8 mouse cellular contexts compared by ENCODE assay signal in the genomic region with DNA sequence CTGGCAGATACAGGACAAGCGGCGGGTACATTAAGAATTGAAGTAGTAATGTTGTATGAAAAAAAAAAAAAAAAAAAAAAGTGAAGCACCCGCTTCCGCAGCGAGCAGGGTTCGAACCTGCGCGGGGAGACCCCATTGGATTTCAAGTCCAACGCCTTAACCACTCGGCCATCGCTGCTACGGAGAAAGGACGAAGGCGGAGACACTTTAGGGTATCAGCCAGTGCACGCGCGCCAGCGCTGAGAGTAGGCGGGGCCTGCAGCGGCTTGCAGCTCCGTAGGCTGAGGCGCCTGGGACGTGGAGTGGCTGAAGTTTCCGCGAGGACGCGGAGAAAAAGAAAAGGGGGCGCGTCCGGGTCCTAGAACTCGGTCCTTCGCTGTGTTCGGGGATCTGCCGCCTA. TPM values are rescaled to one million over a fixed set of nuclear protein-coding genes. Genes with fewer than 3 reads are reported as not detected.
DNase-seq lines count a peak whose midpoint lies in the region; ATAC-seq lines count a peak whose summit lies in the region.

No protein-coding gene starts in this region.

- peak overlapping the region; percentile 75 for H3K4me3 ChIP-seq in forebrain, embryonic 14.5 days (ENCODE audit: low read depth, low read length)
- H3K4me3 ChIP-seq in neural tube, embryonic 15.5 days (replicated peaks): peak overlapping the region; percentile 74

- H3K4me1 ChIP-seq in forebrain, embryonic 14.5 days (ENCODE audit: control insufficient read depth, insufficient read depth, low read length): no peaks in the 10 kb centered on the region
- peaks cover 6% of the 10 kb centered on the region; the same call in 1 of the 2 replicates for H3K4me1 ChIP-seq in neural tube, embryonic 15.5 days

- peak overlapping the region; percentile 60 for H3K4me2 ChIP-seq in forebrain, embryonic 14.5 days (ENCODE audit: low read length)
- H3K4me2 ChIP-seq in neural tube, embryonic 15.5 days: peak overlapping the region; percentile 80

- H3K27me3 ChIP-seq in forebrain, embryonic 14.5 days (replicated peaks; ENCODE audit: control insufficient read depth, insufficient read depth, low read length): no peaks in the 10 kb centered on the region
- no peaks in the 10 kb centered on the region for H3K27me3 ChIP-seq in neural tube, embryonic 15.5 days (replicated peaks)

- intact Hi-C loops in heart, postnatal 14 days (cut with DNase I): loop anchor here (2.0 kb wide), 1 partner anchor 47 kb away; no protein-coding TSS in a partner anchor

- peak overlapping the region; percentile 69 for H3K9ac ChIP-seq in forebrain, embryonic 14.5 days (ENCODE audit: low read length)
- peak overlapping the region; percentile 56 for H3K9ac ChIP-seq in neural tube, embryonic 15.5 days (replicated peaks)

- WGBS in forebrain, embryonic 14.5 days: under 1% methylated on average over 33 of the region's 34 CpGs
- under 1% methylated on average over 34 of the region's 34 CpGs for WGBS in neural tube, embryonic 15.5 days

- peak overlapping the region; percentile 55; the same call in 1 of the 2 replicates for H3K27ac ChIP-seq in forebrain, embryonic 14.5 days (ENCODE audit: low read depth, low read length)
- peak overlapping the region; percentile 83 for H3K27ac ChIP-seq in neural tube, embryonic 15.5 days (replicated peaks)

- H3K36me3 ChIP-seq in forebrain, embryonic 14.5 days (ENCODE audit: control insufficient read depth, insufficient read depth, low read length): no peaks in the 10 kb centered on the region
- H3K36me3 ChIP-seq in neural tube, embryonic 15.5 days: no peaks in the 10 kb centered on the region

- peak; percentile 95 for DNase-seq in ES-CJ7 (ENCODE audit: low read depth, low spot score)
- DNase-seq in cerebellum, adult 11 months: peak; percentile 99
- DNase-seq in forebrain, embryonic 14.5 days (ENCODE audit: low spot score): peak; percentile 96
- peak; percentile 99 to 100 for DNase-seq in heart, postnatal 14 days
- DNase-seq in layer of hippocampus, adult 11-12 months (ENCODE audit: low spot score): peak; percentile 99
- DNase-seq in lung, adult 18-20 months: peak; percentile 98
- peak; percentile 95 for DNase-seq in testis, postnatal 14 days (ENCODE audit: low spot score)

- ATAC-seq in forebrain, embryonic 14.5 days: peak; percentile 94
- ATAC-seq in neural tube, embryonic 15.5 days (ENCODE audit: low FRiP score): peak; percentile 94

- H3K9me3 ChIP-seq in forebrain, embryonic 14.5 days (replicated peaks; ENCODE audit: control insufficient read depth, low read length): no peaks in the 10 kb centered on the region
- no peaks in the 10 kb centered on the region for H3K9me3 ChIP-seq in neural tube, embryonic 15.5 days (replicated peaks)

RNA-seq across cellular contexts. Expression of gene Ctnna3, which starts 0.5 kb away (rescaled TPM):
- 0.41 and 0.61 TPM in 2 replicates for polyA plus RNA-seq in forebrain, embryonic 14.5 days (2014; fragmentation: Nextera tagmentation; extraction: Ambion mirVana)
- total RNA-seq in heart, postnatal 14 days (2021): 10 to 100 TPM; 65.4 to 65.5 TPM
- polyA plus RNA-seq in neural tube, embryonic 15.5 days (2015; fragmentation: Nextera tagmentation; extraction: Ambion mirVana): 7.9 and 9.5 TPM in 2 replicates

RNA-seq across cellular contexts. Expression of gene Gm7075, which starts 7.8 kb away (rescaled TPM):
- polyA plus RNA-seq in forebrain, embryonic 14.5 days (2014; fragmentation: Nextera tagmentation; extraction: Ambion mirVana): not detected in 2 replicates
- total RNA-seq in heart, postnatal 14 days (2021): not detected
- not detected in 2 replicates for polyA plus RNA-seq in neural tube, embryonic 15.5 days (2015; fragmentation: Nextera tagmentation; extraction: Ambion mirVana)

RNA-seq across cellular contexts. Expression of gene Dnajc12, which starts 47.1 kb away (rescaled TPM):
- polyA plus RNA-seq in forebrain, embryonic 14.5 days (2014; fragmentation: Nextera tagmentation; extraction: Ambion mirVana): 9.8 and 11.2 TPM in 2 replicates
- total RNA-seq in heart, postnatal 14 days (2021): 1 to 10 TPM; 7.6 to 8.1 TPM
- polyA plus RNA-seq in neural tube, embryonic 15.5 days (2015; fragmentation: Nextera tagmentation; extraction: Ambion mirVana): 25.4 and 27.5 TPM in 2 replicates

RNA-seq across cellular contexts. Expression of gene Sirt1, which starts 47.9 kb away (rescaled TPM):
- polyA plus RNA-seq in forebrain, embryonic 14.5 days (2014; fragmentation: Nextera tagmentation; extraction: Ambion mirVana): 5.6 and 6.2 TPM in 2 replicates
- total RNA-seq in heart, postnatal 14 days (2021): 10 to 100 TPM; 12.9 to 13.9 TPM
- polyA plus RNA-seq in neural tube, embryonic 15.5 days (2015; fragmentation: Nextera tagmentation; extraction: Ambion mirVana): 4.4 and 4.7 TPM in 2 replicates

Comparison
In these comparisons a context has a peak if more than half of its experiments do, and no peak if none do; other contexts are left out.
1. Peak in every context shown above with its lines: DNase-seq, ATAC-seq, H3K4me3 ChIP-seq and H3K27ac ChIP-seq.